Mouse (Mus musculus) embryo, embryonic 10.5 days (tissue): Measurements from ENCODE around the gene Ccdc162.

Source experiments
- DNase-seq: peaks from one replicate; pipeline ENCODE4 v3.0.0-alpha.2; 2015; ENCODE audit warnings: low spot score

The Ccdc162 gene

GRCm38 (mm10) chr10:41538986-41539385 is 177.4 kb downstream of the Ccdc162 start:
- DNase-seq: no peak

- DNase-seq: no peak
These were observed 178.5 kb downstream of the Ccdc162 start for GRCm38 (mm10) chr10:41537983-41538330.

GRCm38 (mm10) chr10:41537226-41537982 is 179.0 kb downstream of the Ccdc162 start:
- DNase-seq: no peak

GRCm38 (mm10) chr10:41536714-41537113 is 179.7 kb downstream of the Ccdc162 start:
- no peak for DNase-seq

GRCm38 (mm10) chr10:41535991-41536390 is 180.4 kb downstream of the Ccdc162 start:
- no peak for DNase-seq

- DNase-seq: no peak
These were observed 186.5 kb downstream of the Ccdc162 start for GRCm38 (mm10) chr10:41529972-41530371.

- DNase-seq: no peak
These were observed 190.7 kb downstream of the Ccdc162 start for GRCm38 (mm10) chr10:41525696-41526095.

GRCm38 (mm10) chr10:41523386-41523785 is 193.0 kb downstream of the Ccdc162 start:
- no peak for DNase-seq

- DNase-seq: no peak
These were observed 196.1 kb downstream of the Ccdc162 start for GRCm38 (mm10) chr10:41520410-41520673.

GRCm38 (mm10) chr10:41519640-41520409 is 196.6 kb downstream of the Ccdc162 start:
- DNase-seq: peak; percentile 66

- DNase-seq: peak; percentile 93
These were observed 197.3 kb downstream of the Ccdc162 start, which contains the start of gene Cd164 for GRCm38 (mm10) chr10:41518981-41519618. Gene Cd164 (plus strand): TSS chr10:41519414.

GRCm38 (mm10) chr10:41518508-41518980 is 197.9 kb downstream of the Ccdc162 start:
- DNase-seq: peak; percentile 86

- DNase-seq: no peak
These were observed 201.5 kb downstream of the Ccdc162 start for GRCm38 (mm10) chr10:41514921-41515320.

GRCm38 (mm10) chr10:41514301-41514700 is 202.1 kb downstream of the Ccdc162 start:
- DNase-seq: no peak

GRCm38 (mm10) chr10:41509160-41509559 is 207.3 kb downstream of the Ccdc162 start:
- DNase-seq: peak; percentile 65

- peak; percentile 90 for DNase-seq
These were observed 211.0 kb downstream of the Ccdc162 start for GRCm38 (mm10) chr10:41505446-41505845.

- DNase-seq: no peak
These were observed 211.4 kb downstream of the Ccdc162 start for GRCm38 (mm10) chr10:41504996-41505395.

- no peak for DNase-seq
These were observed 215.5 kb downstream of the Ccdc162 start for GRCm38 (mm10) chr10:41500941-41501340.

- DNase-seq: no peak
These were observed 225.3 kb downstream of the Ccdc162 start for GRCm38 (mm10) chr10:41491111-41491510.

- DNase-seq: no peak
These were observed 225.9 kb downstream of the Ccdc162 start for GRCm38 (mm10) chr10:41490518-41490873.

GRCm38 (mm10) chr10:41489708-41490517 is 226.5 kb downstream of the Ccdc162 start, which contains the start of the genes Smpd2 and Ppil6:
Gene Smpd2 (minus strand): TSS chr10:41490369.
Gene Ppil6 (plus strand): TSS chr10:41490439.
- DNase-seq: peak; percentile 97

- DNase-seq: no peak
These were observed 227.1 kb downstream of the Ccdc162 start for GRCm38 (mm10) chr10:41489294-41489693.
